Mouse (Mus musculus): Measurements from ENCODE around the gene Bace1. TPM values are rescaled to one million over a fixed set of nuclear protein-coding genes. Genes with fewer than 3 reads are reported as not detected.

Bace1 gene
- total and polyA plus RNA-seq, 3 experiments, result 0.07 to 0.22 TPM; not detected in 1

- DNase-seq (ENCODE audit: low spot score) (no peak), ATAC-seq (ENCODE audit: extremely low read depth, insufficient number of reproducible peaks, low FRiP score, poor library complexity, severe bottlenecking) (no peak; the same call in 1 of the 2 replicates)
- Histone ChIP-seq H3K36me3 (replicated peaks) (no peaks in the 10 kb centered on the region), H3K4me1 (ENCODE audit: insufficient read depth, low read depth, low read length) (peaks cover 14% of the 10 kb centered on the region), H3K4me3 (ENCODE audit: low read depth, low read length) (no peak overlapping the region), H3K27me3 (ENCODE audit: insufficient read depth, low read length) (peaks cover 41% of the 10 kb centered on the region), H3K9me3 (replicated peaks) (no peaks in the 10 kb centered on the region)
- no peak for TF ChIP-seq TAL1 (conservative IDR thresholded peaks at IDR 0.05; ENCODE audit: low read depth, low read length)
Measured at GRCm38 (mm10) chr9:45846891-45847460, 8.6 kb downstream of the Bace1 start.

GRCm38 (mm10) chr9:45849528-45850408 is 11.4 kb downstream of the Bace1 start:
- no peak for TF ChIP-seq TAL1 (conservative IDR thresholded peaks at IDR 0.05; ENCODE audit: low read depth, low read length)
- TF ChIP-seq CTCF (IDR thresholded peaks at IDR 0.05; ENCODE audit: low read depth, low read length), result no peak
- TF ChIP-seq POLR2AphosphoS5 (IDR thresholded peaks at IDR 0.05; ENCODE audit: insufficient replicate concordance, low read depth, low read length), result no peak
- TF ChIP-seq GATA2 (IDR thresholded peaks at IDR 0.05; ENCODE audit: borderline replicate concordance, low read depth, low read length), result no peak
- no peak for TF ChIP-seq GATA1 (IDR thresholded peaks at IDR 0.05; ENCODE audit: borderline replicate concordance, low read length)
- ATAC-seq (ENCODE audit: extremely low read depth, insufficient number of reproducible peaks, low FRiP score, poor library complexity, severe bottlenecking), result no peak
- DNase-seq (ENCODE audit: low spot score), result no peak
- peaks cover 14% of the 10 kb centered on the region for H3K4me1 ChIP-seq (ENCODE audit: insufficient read depth, low read depth, low read length)
- H3K9me3 ChIP-seq (replicated peaks), result no peaks in the 10 kb centered on the region
- no peaks in the 10 kb centered on the region for H3K36me3 ChIP-seq (replicated peaks)
- H3K27me3 ChIP-seq (ENCODE audit: insufficient read depth, low read length), result peaks cover 36% of the 10 kb centered on the region
- H3K4me3 ChIP-seq (ENCODE audit: low read depth, low read length), result no peak overlapping the region

GRCm38 (mm10) chr9:45850528-45851155 is 12.3 kb downstream of the Bace1 start:
- no peak overlapping the region for H3K4me3 ChIP-seq (ENCODE audit: low read depth, low read length)
- ATAC-seq (ENCODE audit: extremely low read depth, insufficient number of reproducible peaks, low FRiP score, poor library complexity, severe bottlenecking), result no peak
- H3K4me1 ChIP-seq (ENCODE audit: insufficient read depth, low read depth, low read length), result peaks cover 14% of the 10 kb centered on the region
- TF ChIP-seq TAL1 (conservative IDR thresholded peaks at IDR 0.05; ENCODE audit: low read depth, low read length) (no peak), POLR2AphosphoS5 (IDR thresholded peaks at IDR 0.05; ENCODE audit: insufficient replicate concordance, low read depth, low read length) (no peak), CTCF (IDR thresholded peaks at IDR 0.05; ENCODE audit: low read depth, low read length) (no peak), GATA2 (IDR thresholded peaks at IDR 0.05; ENCODE audit: borderline replicate concordance, low read depth, low read length) (no peak)
- H3K9me3 ChIP-seq (replicated peaks), result no peaks in the 10 kb centered on the region
- peaks cover 36% of the 10 kb centered on the region for H3K27me3 ChIP-seq (ENCODE audit: insufficient read depth, low read length)
- DNase-seq (ENCODE audit: low spot score), result no peak
- no peaks in the 10 kb centered on the region for H3K36me3 ChIP-seq (replicated peaks)

DNA sequence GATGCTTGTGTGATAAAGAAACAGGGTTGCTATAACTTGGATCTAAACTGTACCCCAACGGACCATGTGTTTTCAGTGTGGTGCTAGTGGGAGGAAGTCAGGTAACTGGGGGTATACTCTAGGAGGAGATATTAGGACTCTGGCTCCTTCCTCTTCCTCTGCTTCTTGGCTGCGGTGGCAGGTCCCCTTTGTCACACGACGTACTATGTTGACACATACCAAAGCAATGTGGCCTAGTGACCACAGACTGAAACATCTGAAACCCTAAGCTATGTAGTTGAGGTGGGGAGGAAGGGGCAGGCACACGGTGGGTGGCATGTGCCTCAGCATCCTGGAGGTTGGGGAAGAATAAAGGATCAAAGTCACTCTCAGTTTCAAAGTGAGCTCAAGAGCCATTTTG is 12.9 kb downstream of the Bace1 start:
- Histone ChIP-seq H3K27me3 (ENCODE audit: insufficient read depth, low read length) (peaks cover 36% of the 10 kb centered on the region), H3K4me3 (ENCODE audit: low read depth, low read length) (no peak overlapping the region), H3K9me3 (replicated peaks) (no peaks in the 10 kb centered on the region), H3K4me1 (ENCODE audit: insufficient read depth, low read depth, low read length) (peaks cover 9% of the 10 kb centered on the region), H3K36me3 (replicated peaks) (no peaks in the 10 kb centered on the region)
- ATAC-seq (ENCODE audit: extremely low read depth, insufficient number of reproducible peaks, low FRiP score, poor library complexity, severe bottlenecking) (no peak), DNase-seq (ENCODE audit: low spot score) (no peak)
- TF ChIP-seq POLR2AphosphoS5 (IDR thresholded peaks at IDR 0.05; ENCODE audit: insufficient replicate concordance, low read depth, low read length) (no peak), CTCF (IDR thresholded peaks at IDR 0.05; ENCODE audit: low read depth, low read length) (no peak), GATA2 (IDR thresholded peaks at IDR 0.05; ENCODE audit: borderline replicate concordance, low read depth, low read length) (no peak), TAL1 (conservative IDR thresholded peaks at IDR 0.05; ENCODE audit: low read depth, low read length) (no peak), GATA1 (IDR thresholded peaks at IDR 0.05; ENCODE audit: borderline replicate concordance, low read length) (no peak)

- peaks cover 36% of the 10 kb centered on the region for H3K27me3 ChIP-seq (ENCODE audit: insufficient read depth, low read length)
- ATAC-seq (ENCODE audit: extremely low read depth, insufficient number of reproducible peaks, low FRiP score, poor library complexity, severe bottlenecking), result no peak
- H3K36me3 ChIP-seq (replicated peaks), result no peaks in the 10 kb centered on the region
- peaks cover 5% of the 10 kb centered on the region for H3K4me1 ChIP-seq (ENCODE audit: insufficient read depth, low read depth, low read length)
- no peak for DNase-seq (ENCODE audit: low spot score)
- H3K4me3 ChIP-seq (ENCODE audit: low read depth, low read length), result no peak overlapping the region
- TF ChIP-seq TAL1 (conservative IDR thresholded peaks at IDR 0.05; ENCODE audit: low read depth, low read length), result no peak
- TF ChIP-seq GATA2 (IDR thresholded peaks at IDR 0.05; ENCODE audit: borderline replicate concordance, low read depth, low read length), result no peak
- no peak for TF ChIP-seq CTCF (IDR thresholded peaks at IDR 0.05; ENCODE audit: low read depth, low read length)
- no peak for TF ChIP-seq POLR2AphosphoS5 (IDR thresholded peaks at IDR 0.05; ENCODE audit: insufficient replicate concordance, low read depth, low read length)
- TF ChIP-seq GATA1 (IDR thresholded peaks at IDR 0.05; ENCODE audit: borderline replicate concordance, low read length), result no peak
- no peaks in the 10 kb centered on the region for H3K9me3 ChIP-seq (replicated peaks)
Measured at GRCm38 (mm10) chr9:45851776-45852175, 13.4 kb downstream of the Bace1 start.

DNA sequence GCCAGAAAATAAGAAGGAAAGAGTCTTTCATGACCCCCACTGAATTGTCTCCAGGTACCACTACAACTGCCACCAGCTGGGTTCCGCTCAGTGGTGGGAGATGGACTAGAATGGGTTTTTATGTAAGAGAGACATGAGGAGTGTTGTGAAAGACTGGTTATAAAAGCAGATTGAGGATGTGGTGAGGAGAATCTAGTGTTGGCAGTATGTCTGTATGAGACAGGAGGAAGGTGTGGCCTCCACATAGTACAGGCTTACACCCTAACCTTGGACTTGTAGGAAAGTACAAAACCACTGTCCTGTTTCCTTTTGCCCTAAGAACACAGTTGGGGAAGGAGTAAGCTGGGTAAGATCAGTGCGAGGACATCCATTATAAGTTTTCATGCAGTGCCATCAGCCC is 15.3 kb downstream of the Bace1 start:
- H3K27me3 ChIP-seq (ENCODE audit: insufficient read depth, low read length), result peaks cover 36% of the 10 kb centered on the region
- TF ChIP-seq TAL1 (conservative IDR thresholded peaks at IDR 0.05; ENCODE audit: low read depth, low read length), result no peak
- TF ChIP-seq POLR2AphosphoS5 (IDR thresholded peaks at IDR 0.05; ENCODE audit: insufficient replicate concordance, low read depth, low read length), result no peak
- no peak for TF ChIP-seq GATA2 (IDR thresholded peaks at IDR 0.05; ENCODE audit: borderline replicate concordance, low read depth, low read length)
- TF ChIP-seq CTCF (IDR thresholded peaks at IDR 0.05; ENCODE audit: low read depth, low read length), result no peak
- no peak for TF ChIP-seq GATA1 (IDR thresholded peaks at IDR 0.05; ENCODE audit: borderline replicate concordance, low read length)
- no peak for ATAC-seq (ENCODE audit: extremely low read depth, insufficient number of reproducible peaks, low FRiP score, poor library complexity, severe bottlenecking)
- DNase-seq (ENCODE audit: low spot score), result no peak
- H3K4me3 ChIP-seq (ENCODE audit: low read depth, low read length), result no peak overlapping the region
- H3K9me3 ChIP-seq (replicated peaks), result no peaks in the 10 kb centered on the region
- H3K36me3 ChIP-seq (replicated peaks), result peaks cover 10% of the 10 kb centered on the region
- H3K4me1 ChIP-seq (ENCODE audit: insufficient read depth, low read depth, low read length), result no peaks in the 10 kb centered on the region
